Mouse (Mus musculus) lung, embryonic 14.5 days (tissue): Measurements from ENCODE around the gene Zfp687. TPM values are rescaled to one million over a fixed set of nuclear protein-coding genes. Genes with fewer than 3 reads are reported as not detected.

Experiments
- ATAC-seq: fragments of 200-750 bp; cut with Nextera tagmentation; 2 replicates; pipeline ENCODE4 v1.8.0; 2017; ENCODE audit warnings: mild to moderate bottlenecking, moderate TSS enrichment, moderate library complexity; ENCODE audit not compliant: insufficient read depth
- DNase-seq: peaks from one replicate; pipeline ENCODE4 v3.0.0-alpha.2; 2015
- H3K27ac ChIP-seq: fragments of 300-500 bp; sonication (generic); 2 replicates; pipeline ENCODE4 v1.5.1; 2014; ENCODE audit warnings: low read depth, mild to moderate bottlenecking, moderate library complexity
- H3K27me3 ChIP-seq: fragments of 300-500 bp; sonication (generic); 2 replicates; pipeline ENCODE4 v1.6.1; 2014; ENCODE audit warnings: low read length, control low read depth; ENCODE audit not compliant: insufficient read depth
- H3K36me3 ChIP-seq: fragments of 300-500 bp; sonication (generic); 2 replicates; pipeline ENCODE4 v1.6.1; 2014; ENCODE audit warnings: control low read depth; ENCODE audit not compliant: insufficient read depth
- H3K4me1 ChIP-seq: fragments of 300-500 bp; sonication (generic); 2 replicates; pipeline ENCODE4 v1.6.1; 2014; ENCODE audit warnings: antibody characterized with exemption, control low read depth; ENCODE audit not compliant: insufficient read depth
- H3K4me2 ChIP-seq: fragments of 300-500 bp; sonication (generic); 2 replicates; pipeline ENCODE4 v1.6.1; 2014; ENCODE audit warnings: mild to moderate bottlenecking
- H3K4me3 ChIP-seq: fragments of 300-500 bp; sonication (generic); 2 replicates; pipeline ENCODE4 v1.5.1; 2014; ENCODE audit warnings: low read depth, low read length
- H3K9ac ChIP-seq: fragments of 300-500 bp; sonication (generic); 2 replicates; pipeline ENCODE4 v1.6.1; 2014
- H3K9me3 ChIP-seq: fragments of 300-500 bp; sonication (generic); 2 replicates; pipeline ENCODE4 v1.6.1; 2016; ENCODE audit warnings: low read depth, low read length, control low read depth
- CTCF ChIP-seq: IDR thresholded peaks from 2 replicates; pipeline ENCODE4 v1.5.1; 2016; ENCODE audit warnings: antibody characterized with exemption, low read depth
- WGBS: fragments of 180-500 bp; shearing (Covaris S2); extraction: QIAGEN DNeasy Blood & Tissue Kit; methylation state at CpG from one replicate; pipeline ENCODE4 v1.1.7; 2014; 5-methylcytosine and 5-hydroxymethylcytosine counted together
- polyA plus RNA-seq: library from polyadenylated mRNA; unstranded; fragments of >200 nt; fragmentation: Nextera tagmentation; extraction: Ambion mirVana; gene quantifications from 2 replicates; pipeline ENCODE4 v1.2.1, GENCODE M21; 2014

Zfp687 gene
- 28.1 and 31.7 TPM in 2 replicates for polyA plus RNA-seq

DNA sequence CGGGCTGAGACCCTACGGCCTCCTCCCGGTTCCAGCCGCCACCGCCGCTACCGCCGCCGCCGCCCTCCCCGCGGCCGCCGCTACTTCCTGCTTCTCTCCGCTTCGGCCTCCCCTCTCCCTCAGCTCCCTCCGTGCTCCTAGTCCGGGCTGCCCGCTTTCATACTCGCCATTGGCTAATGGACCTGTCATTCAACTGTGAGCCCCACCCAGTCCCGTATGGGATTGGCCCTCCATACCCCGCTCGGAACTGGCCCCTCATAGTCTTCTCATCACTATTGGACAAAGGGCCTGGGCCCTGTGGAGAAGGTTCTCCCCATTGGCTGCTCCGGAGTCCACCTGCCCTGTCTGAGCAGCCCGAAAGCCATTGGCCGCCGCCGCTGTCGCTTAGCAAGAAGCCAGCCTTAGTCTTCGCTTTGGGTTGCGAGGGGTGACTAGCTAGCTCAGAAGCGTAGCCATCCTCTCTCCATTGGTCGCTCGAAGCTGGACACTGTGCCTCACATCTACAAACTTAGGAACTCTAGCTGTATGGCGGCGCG, at the start of gene Zfp687:
TSS of gene Zfp687 (minus strand) at position 112 of the 536 bp plus-strand sequence.
- Histone ChIP-seq H3K27ac (peak within 1 kb of the TSS; percentile 99), H3K36me3 (peaks cover 21% of the 10 kb centered on the region), H3K9me3 (no peaks in the 10 kb centered on the region), H3K4me2 (peak within 1 kb of the TSS; percentile 91), H3K9ac (peak within 1 kb of the TSS; percentile 78), H3K4me3 (peak within 1 kb of the TSS; percentile 84), H3K27me3 (no peaks in the 10 kb centered on the region), H3K4me1 (peaks cover 8% of the 10 kb centered on the region; the same call in 1 of the 2 replicates)
- under 1% methylated on average over 37 of the region's 37 CpGs for WGBS
- DNase-seq (peak; percentile 99), ATAC-seq (peak; percentile 99)
- TF ChIP-seq CTCF = no peak

DNA sequence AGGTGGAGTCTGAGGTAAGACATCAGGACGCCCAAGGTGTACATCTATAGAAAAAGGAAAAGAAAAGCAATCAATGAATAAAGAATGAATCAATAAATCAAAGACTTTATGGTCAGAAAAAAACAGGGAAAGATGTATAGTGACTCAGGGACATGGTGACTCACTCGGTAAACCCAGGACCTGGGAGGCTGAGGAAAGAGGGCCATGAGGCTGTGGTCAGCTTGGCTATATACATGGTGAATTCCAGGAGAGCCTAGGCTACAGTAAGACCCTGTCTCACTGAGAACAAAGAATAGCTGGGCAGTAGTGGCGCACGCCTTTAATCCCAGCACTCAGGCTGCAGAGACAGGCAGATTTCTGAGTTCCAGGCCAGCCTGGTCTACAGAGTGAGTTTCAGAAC, 48.5 kb upstream of the Zfp687 start:
- H3K4me3 ChIP-seq = no peak overlapping the region
- H3K27me3 ChIP-seq = no peaks in the 10 kb centered on the region
- no peak for DNase-seq
- no peak overlapping the region for H3K4me2 ChIP-seq
- no peak for ATAC-seq
- no peak overlapping the region for H3K9ac ChIP-seq
- H3K9me3 ChIP-seq = no peaks in the 10 kb centered on the region
- H3K4me1 ChIP-seq = no peaks in the 10 kb centered on the region
- H3K36me3 ChIP-seq = peaks cover 95% of the 10 kb centered on the region
- H3K27ac ChIP-seq = no peak overlapping the region
- no peak for TF ChIP-seq CTCF
- 90% methylated on average over 4 of the region's 4 CpGs for WGBS

DNA sequence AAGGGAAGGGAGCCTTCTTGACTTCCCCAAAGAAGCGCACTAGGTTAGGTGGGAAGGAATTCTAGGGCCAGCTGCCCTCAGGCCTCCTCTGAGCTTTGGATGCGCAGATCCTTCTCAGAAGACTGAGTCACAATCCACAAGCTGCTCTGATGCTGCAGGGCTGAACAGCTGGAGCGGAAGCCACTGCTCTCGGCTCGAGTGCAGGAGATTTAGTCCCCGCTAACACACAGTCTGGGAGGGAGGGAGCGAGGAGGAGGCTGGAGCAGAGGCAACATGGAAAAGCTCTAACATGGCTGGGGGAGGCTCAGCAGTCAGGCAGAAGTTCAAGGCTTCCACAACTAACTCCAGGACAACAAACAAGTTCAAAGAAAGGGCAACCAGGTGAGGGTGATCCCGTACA, 42.8 kb upstream of the Zfp687 start:
- DNase-seq = no peak
- no peak for TF ChIP-seq CTCF

DNA sequence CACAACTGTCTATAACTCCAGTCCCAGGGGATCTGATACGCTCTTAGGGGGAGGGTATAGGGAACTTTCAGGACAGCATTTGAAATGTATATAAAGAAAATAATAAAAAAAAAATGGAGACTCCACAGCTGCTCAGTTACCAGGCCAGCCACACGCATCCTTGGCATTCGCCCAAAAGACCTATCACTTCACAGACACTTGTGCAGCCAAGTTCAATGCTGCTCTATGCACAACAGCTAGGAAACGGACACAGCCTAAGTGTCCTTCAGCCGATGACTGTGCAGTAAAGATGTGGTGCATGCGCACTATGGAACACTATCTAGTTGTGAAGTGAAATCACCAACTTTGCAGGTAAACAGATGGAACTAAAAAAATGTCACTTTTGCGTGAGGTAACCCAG, 41.0 kb upstream of the Zfp687 start:
- Histone ChIP-seq H3K9me3 (no peaks in the 10 kb centered on the region), H3K27me3 (no peaks in the 10 kb centered on the region), H3K27ac (no peak overlapping the region), H3K9ac (no peak overlapping the region), H3K4me1 (no peaks in the 10 kb centered on the region), H3K4me3 (no peak overlapping the region), H3K4me2 (no peak overlapping the region), H3K36me3 (peaks cover 31% of the 10 kb centered on the region)
- 54% methylated on average over 7 of the region's 7 CpGs for WGBS
- TF ChIP-seq CTCF = no peak
- DNase-seq (peak; percentile 90), ATAC-seq (peak; percentile 71)

More for the DNA sequence above, 42.8 kb upstream of the Zfp687 start:
- no peaks in the 10 kb centered on the region for H3K4me1 ChIP-seq
- H3K4me2 ChIP-seq = no peak overlapping the region
- H3K36me3 ChIP-seq = peaks cover 47% of the 10 kb centered on the region
- H3K4me3 ChIP-seq = no peak overlapping the region
- no peaks in the 10 kb centered on the region for H3K9me3 ChIP-seq
- H3K27me3 ChIP-seq = no peaks in the 10 kb centered on the region
- no peak overlapping the region for H3K9ac ChIP-seq
- no peak overlapping the region for H3K27ac ChIP-seq
- no peak for ATAC-seq
- WGBS = 78% methylated on average over 8 of the region's 8 CpGs

DNA sequence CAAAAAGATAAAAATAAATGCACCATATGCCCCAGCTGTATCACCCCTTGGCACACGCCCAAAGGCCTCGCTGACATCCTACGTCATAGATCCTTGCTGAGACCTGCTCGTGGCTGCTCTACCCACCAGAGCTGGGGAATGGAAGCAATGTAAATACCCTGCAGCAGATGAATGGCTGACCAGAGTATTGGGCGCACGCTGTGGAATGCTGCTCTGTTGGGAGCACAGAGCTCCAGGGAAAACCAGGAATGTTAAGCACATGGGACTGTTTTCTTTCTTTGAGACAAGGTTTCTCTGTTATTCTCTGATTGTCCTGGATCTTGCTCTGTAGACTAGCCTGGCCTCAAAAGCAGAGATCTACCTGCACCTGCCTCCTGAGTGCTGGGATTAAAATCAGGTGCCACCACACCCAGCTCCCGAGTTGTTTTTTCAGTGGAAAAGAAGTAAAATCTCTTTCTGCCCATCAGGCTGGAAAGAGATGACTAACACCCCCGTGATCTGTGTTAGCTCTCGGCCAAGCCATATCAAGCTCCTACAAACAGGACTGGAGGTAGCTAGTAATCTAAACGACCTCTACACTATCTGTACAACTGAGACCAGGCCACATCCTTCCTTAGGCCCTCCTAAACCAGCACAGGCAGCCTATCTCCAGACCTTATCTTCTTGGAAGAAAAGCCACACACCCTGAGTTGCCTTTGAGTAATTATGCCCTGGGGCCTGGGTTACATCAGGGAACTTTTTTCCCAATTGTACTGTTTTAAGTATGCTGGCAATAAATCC, 39.4 kb upstream of the Zfp687 start:
- H3K27me3 ChIP-seq = no peaks in the 10 kb centered on the region
- H3K4me2 ChIP-seq = no peak overlapping the region
- H3K4me1 ChIP-seq = no peaks in the 10 kb centered on the region
- H3K9ac ChIP-seq = no peak overlapping the region
- H3K4me3 ChIP-seq = no peak overlapping the region
- no peaks in the 10 kb centered on the region for H3K9me3 ChIP-seq
- DNase-seq (peak; percentile 80), ATAC-seq (peak; percentile 81)
- peaks cover 15% of the 10 kb centered on the region for H3K36me3 ChIP-seq
- H3K27ac ChIP-seq = peak overlapping the region; percentile 79
- 26% methylated on average over 10 of the region's 10 CpGs for WGBS
- TF ChIP-seq CTCF = no peak

DNA sequence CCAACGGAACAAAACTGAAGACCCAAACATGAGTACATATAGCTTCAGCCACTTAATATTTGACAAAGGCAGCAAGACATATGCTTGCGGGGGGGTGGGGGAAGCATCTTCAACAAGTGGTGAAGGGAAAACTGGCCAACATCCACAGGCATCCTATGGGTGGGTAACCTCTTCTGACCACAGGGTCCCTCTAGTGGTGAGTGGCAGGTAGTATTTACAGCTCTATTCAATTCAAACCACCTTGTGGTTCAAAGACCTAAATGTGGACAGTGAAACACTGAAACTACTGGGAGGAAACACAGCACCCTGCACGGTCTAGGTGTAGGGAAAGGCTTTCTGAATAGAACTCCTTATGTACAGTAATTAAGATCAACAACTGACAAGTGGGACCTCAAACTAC, 38.5 kb upstream of the Zfp687 start:
- Histone ChIP-seq H3K27me3 (no peaks in the 10 kb centered on the region), H3K4me1 (no peaks in the 10 kb centered on the region), H3K9ac (no peak overlapping the region), H3K36me3 (peaks cover 6% of the 10 kb centered on the region; the same call in 1 of the 2 replicates), H3K4me3 (no peak overlapping the region), H3K27ac (no peak overlapping the region), H3K4me2 (no peak overlapping the region), H3K9me3 (no peaks in the 10 kb centered on the region)
- peak; percentile 81 for TF ChIP-seq CTCF
- DNase-seq = peak; percentile 76
- 43% methylated on average over 3 of the region's 3 CpGs for WGBS
- peak; percentile 47 for ATAC-seq

DNA sequence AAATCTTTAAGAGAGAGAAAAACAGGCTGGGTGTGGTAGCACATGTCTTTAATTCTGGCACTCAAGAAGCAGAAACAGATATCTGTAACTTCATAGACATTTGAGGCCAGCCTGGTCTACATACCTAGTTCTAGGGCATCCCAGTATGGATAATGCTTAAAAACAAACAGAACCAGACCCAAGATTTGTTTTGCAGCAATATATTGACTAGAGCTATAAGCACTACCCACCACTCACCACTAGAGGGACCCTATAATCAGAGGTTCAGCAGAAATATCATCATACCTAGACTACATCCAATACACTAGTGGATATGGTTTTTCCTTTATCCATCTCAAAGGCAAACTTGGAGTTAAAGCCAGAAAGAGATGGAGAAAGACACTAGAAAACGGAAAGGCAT, 37.7 kb upstream of the Zfp687 start:
- Histone ChIP-seq H3K9ac (no peak overlapping the region), H3K27ac (no peak overlapping the region), H3K4me1 (no peaks in the 10 kb centered on the region), H3K9me3 (no peaks in the 10 kb centered on the region), H3K4me3 (no peak overlapping the region), H3K4me2 (no peak overlapping the region), H3K36me3 (peaks cover under 1% of the 10 kb centered on the region; the same call in 1 of the 2 replicates), H3K27me3 (no peaks in the 10 kb centered on the region)
- 56% methylated on average over 1 of the region's 1 CpGs for WGBS
- DNase-seq = peak; percentile 82
- TF ChIP-seq CTCF = peak; percentile 86
- no peak for ATAC-seq
